Mouse (Mus musculus) mouse trophoblast stem cell (cell line): ENCODE data around the gene Mak.

Experiments
- in situ Hi-C, 2 experiments: fragments of 300-500 bp; cut with MseI, MboI; formaldehyde crosslinking; loops; 2 replicates in 1 of 2; 3 replicates in 1 of 2; pipeline ENCODE4 v1.15.1; 2025

Gene Mak

GRCm38 (mm10) chr13:41073819-41074218 lies 5.7 kb downstream of the Mak start:
- in situ Hi-C loops = no loop called here

GRCm38 (mm10) chr13:41071617-41072016 lies 7.9 kb downstream of the Mak start:
- in situ Hi-C loops = no loop called here

- in situ Hi-C loops = no loop called here
Measured at GRCm38 (mm10) chr13:41067618-41068017, 11.9 kb downstream of the Mak start.

- in situ Hi-C loops = no loop called here
Measured at GRCm38 (mm10) chr13:41051965-41052364, 27.5 kb downstream of the Mak start.

- in situ Hi-C loops = no loop called here
Measured at GRCm38 (mm10) chr13:41047280-41047679, 32.2 kb downstream of the Mak start.

GRCm38 (mm10) chr13:41045901-41046300 lies 33.6 kb downstream of the Mak start:
- in situ Hi-C loops = no loop called here

GRCm38 (mm10) chr13:41042511-41042910 lies 37.0 kb downstream of the Mak start:
- in situ Hi-C loops = no loop called here

GRCm38 (mm10) chr13:41030098-41030497 lies 49.4 kb downstream of the Mak start:
- in situ Hi-C loops = no loop called here

GRCm38 (mm10) chr13:41022099-41022498 lies 57.4 kb downstream of the Mak start:
- in situ Hi-C loops = no loop called here

GRCm38 (mm10) chr13:41021607-41022006 lies 57.9 kb downstream of the Mak start:
- in situ Hi-C loops = no loop called here

- in situ Hi-C loops = no loop called here
Measured at GRCm38 (mm10) chr13:41020494-41020893, 59.0 kb downstream of the Mak start.

GRCm38 (mm10) chr13:41018756-41019591 lies 60.5 kb downstream of the Mak start:
- in situ Hi-C loops = no loop called here

- in situ Hi-C loops = no loop called here
Measured at GRCm38 (mm10) chr13:41018236-41018635, 61.3 kb downstream of the Mak start.

- in situ Hi-C loops = no loop called here
Measured at GRCm38 (mm10) chr13:41017832-41018231, 61.7 kb downstream of the Mak start.

GRCm38 (mm10) chr13:41016797-41017405 lies 62.6 kb downstream of the Mak start:
- in situ Hi-C loops = no loop called here

GRCm38 (mm10) chr13:41015829-41016634 lies 63.5 kb downstream of the Mak start, which contains the start of gene Tmem14c:
TSS of gene Tmem14c (plus strand) at chr13:41016292.
- in situ Hi-C loops = no loop called here

GRCm38 (mm10) chr13:41008946-41009345 lies 70.6 kb downstream of the Mak start:
- in situ Hi-C loops = no loop called here

- in situ Hi-C loops = no loop called here
Measured at GRCm38 (mm10) chr13:41008271-41008670, 71.2 kb downstream of the Mak start.

GRCm38 (mm10) chr13:41006244-41006643 lies 73.3 kb downstream of the Mak start:
- in situ Hi-C loops = no loop called here

- in situ Hi-C loops = no loop called here
Measured at GRCm38 (mm10) chr13:41002001-41002400, 77.5 kb downstream of the Mak start.

- in situ Hi-C loops = no loop called here
Measured at GRCm38 (mm10) chr13:41000926-41001639, 78.4 kb downstream of the Mak start, which contains the start of gene Pak1ip1. TSS of gene Pak1ip1 (plus strand) at chr13:41001023.
